Mouse (Mus musculus) inflammation-experienced regulatory T-cells, adult 6 months (primary cell): ENCODE data around the gene Arhgef10l. TPM values are rescaled to one million over a fixed set of nuclear protein-coding genes. Genes with fewer than 3 reads are reported as not detected.

Experiments used
- ATAC-seq: one replicate; pipeline ENCODE4 v1.8.0; 2017
- polyA plus RNA-seq, 3 experiments: library from polyadenylated mRNA; unstranded; fragments of 100-300 nt; shearing (Covaris generic); gene quantifications; one replicate each; pipeline ENCODE4 v1.2.1; 2017

Arhgef10l gene
- polyA plus RNA-seq, 3 experiments from 2014 or later, result 0.12 TPM; not detected in 2

DNA sequence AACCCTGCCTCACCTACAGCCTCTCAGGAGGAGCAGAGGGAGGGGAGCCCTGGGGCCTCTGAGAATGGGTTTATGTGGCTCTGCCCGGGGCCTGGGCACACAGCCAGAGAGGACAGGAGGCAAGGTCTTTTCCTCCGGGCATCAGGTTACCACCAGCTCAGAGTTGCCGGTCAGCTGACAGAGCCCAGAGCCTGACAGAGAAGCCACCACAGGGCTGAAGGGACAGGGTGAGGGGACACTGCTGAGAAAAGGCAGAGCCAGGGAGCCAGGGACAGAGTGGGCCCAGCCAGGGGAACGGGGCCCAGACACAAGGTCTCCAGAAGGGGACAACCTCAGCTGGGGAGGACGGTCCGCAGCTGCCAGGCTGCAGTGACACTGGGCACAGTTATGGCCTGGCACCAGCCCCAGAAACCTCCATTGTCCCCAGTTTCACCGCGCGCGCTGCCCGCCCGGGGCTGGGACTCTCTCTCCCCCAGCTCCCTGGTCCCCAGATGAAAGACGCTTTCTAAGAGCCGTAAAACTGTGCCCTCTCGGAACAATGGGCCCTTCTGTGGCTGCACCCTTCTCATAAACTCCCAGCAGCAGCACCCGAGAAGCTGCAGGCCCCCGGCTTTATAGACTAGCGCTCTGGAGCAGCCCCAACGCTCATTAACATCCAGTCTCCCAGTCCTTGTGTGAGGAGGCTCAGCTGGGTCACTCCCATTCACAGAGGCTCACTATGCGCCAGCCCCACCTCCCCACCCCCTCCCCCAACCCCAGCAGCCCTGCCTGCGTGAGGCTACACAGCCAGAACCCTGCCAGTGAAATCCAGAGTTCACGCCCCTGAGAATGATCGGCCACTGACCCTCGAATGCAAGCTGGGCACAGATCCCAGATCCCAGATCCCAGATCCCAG lies 7.9 kb downstream of the Arhgef10l start:
- no peak for ATAC-seq

DNA sequence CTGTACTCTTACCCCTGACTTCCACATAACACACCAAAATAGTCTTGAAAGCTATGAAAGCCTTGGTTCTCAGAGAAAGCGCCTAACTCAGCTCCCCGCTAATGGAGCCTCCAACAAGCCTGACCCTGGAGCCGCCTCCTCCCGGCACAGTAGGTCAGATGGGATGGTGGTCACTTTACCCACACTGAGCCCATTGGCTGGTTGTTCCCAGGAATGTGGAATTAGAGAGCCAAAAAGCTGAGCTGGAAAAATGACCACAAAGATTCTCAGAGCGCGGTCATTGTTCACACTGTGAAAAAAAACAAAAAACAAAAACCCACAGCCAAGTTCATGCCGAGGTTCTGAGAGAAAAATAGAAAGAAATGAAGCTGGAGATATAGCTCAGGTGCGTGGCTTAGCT lies 9.3 kb downstream of the Arhgef10l start:
- ATAC-seq, result no peak

DNA sequence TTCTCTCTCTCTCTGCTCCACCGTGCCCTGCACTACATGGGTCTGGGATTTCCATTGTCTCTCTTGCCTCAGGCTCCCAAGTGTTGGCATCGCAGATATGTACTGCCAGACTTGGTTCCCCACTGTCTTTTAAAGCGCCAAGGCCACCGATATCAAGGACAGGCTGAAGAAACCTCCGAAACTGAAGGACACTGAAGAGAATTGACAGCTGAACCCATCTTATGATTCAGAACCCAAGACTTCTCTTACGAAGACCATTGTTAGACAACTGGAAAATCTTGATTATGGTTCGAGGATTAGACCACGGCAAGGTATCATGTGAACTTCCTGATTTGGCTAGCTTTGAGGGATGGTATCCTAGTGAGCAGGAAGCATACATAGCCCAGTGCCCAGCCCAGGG lies 11.0 kb downstream of the Arhgef10l start:
- ATAC-seq, result no peak

DNA sequence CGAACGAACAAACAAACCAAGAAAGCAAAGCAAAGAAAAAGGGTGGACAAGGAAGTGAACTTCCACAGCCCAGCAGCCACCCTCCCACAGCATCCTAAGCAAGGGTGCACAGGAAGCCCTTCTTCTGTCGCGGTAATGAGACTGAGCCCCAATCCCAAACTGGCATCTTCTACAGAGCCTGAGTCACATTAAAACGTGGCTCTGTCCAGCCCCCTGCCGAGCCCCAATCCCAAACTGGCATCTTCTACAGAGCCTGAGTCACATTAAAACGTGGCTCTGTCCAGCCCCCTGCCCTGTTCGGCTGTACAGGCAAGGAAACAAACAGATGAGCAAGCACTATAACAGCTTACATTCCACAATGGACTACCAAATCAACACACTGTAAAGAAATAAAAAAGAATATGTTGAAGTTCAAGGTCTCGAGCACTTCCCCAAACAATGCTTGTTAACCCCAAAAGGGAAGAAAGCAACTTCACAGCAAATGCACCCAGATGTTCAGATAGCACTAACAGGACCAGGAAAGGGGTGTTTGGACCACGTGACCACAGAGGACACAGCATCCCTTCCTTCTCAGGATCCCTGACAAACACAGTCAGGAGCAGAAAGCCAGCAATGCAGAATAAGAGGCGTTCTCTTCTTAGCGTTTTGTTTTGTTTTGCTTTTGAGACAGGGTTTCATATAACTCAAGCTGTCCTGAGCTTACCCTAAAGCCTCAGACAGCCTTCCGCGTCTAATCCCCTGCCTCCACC lies 11.8 kb downstream of the Arhgef10l start:
- no peak for ATAC-seq

DNA sequence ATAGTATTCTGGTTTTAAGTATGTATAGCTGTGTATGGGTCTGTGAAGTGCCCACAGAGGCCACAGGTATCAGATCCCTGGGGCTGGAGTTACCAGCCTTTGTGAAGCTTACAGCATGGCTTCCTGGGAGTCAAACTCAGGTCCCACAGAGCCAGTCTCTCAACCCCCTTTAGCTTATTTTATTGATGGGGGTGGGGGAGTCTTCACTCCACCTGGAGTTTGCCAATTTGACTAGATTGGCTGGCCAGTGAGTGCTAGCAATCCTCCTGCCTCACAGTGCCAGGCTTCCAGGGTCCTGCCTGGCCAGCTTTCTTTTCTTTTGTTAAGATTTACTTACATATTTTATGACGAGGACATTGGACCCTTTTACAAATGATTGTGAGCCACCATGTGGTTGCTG lies 16.1 kb downstream of the Arhgef10l start:
- no peak for ATAC-seq

DNA sequence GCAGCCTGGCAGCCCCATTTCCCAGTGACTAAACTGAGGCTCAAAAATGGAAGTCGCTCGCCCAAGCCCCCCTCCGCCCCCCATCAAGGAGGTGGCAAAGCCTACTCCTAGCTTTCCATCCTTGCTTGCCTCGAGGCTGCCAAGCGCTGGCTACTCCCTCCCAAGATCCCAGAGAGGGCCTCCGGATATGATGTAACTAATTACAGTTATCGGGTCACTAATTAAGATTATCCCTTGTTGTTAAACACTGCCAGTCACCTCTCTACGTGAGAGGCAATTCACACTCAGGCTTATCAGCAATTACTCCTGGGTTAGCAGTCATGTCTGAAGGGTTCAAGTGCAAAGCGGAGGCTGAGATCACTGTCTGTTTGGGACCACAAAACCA lies 16.6 kb downstream of the Arhgef10l start:
- no peak for ATAC-seq

DNA sequence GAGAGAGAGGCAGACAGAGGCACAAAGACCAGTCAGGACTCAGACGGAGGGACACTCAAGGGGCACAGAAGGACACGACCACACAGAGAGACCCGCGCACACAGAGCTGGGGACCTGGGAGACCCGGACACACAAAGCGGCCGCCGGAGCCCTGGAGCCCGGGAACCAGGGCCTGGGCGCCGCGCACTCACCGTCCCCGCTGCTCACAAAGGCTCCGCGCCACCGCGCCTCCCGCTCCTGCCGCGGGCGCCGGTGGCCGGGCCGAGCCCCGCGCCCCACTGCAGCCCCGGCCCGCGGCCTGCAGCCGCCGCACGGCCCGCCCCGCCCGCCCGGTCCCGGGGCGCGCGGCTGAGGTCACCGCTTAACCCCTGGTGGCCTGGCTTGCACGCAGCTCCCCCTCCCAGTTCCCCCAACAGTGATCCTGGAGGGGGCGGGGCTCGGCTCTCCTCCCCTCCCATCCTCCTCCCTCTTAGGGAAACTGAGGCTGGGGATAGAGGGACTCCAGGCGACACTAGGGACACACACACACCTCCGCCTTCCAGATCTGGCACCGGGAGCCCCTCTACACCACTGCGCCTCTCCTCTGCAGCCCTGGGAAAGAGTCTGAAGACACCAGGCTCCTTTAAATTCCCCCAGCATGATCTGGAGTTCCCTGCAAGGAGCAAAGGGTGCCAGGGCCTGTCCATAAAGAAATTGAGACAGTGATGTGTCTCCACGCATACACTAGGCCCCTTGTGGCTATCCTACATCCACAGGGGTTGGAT lies 17.2 kb downstream of the Arhgef10l start:
- no peak for ATAC-seq

DNA sequence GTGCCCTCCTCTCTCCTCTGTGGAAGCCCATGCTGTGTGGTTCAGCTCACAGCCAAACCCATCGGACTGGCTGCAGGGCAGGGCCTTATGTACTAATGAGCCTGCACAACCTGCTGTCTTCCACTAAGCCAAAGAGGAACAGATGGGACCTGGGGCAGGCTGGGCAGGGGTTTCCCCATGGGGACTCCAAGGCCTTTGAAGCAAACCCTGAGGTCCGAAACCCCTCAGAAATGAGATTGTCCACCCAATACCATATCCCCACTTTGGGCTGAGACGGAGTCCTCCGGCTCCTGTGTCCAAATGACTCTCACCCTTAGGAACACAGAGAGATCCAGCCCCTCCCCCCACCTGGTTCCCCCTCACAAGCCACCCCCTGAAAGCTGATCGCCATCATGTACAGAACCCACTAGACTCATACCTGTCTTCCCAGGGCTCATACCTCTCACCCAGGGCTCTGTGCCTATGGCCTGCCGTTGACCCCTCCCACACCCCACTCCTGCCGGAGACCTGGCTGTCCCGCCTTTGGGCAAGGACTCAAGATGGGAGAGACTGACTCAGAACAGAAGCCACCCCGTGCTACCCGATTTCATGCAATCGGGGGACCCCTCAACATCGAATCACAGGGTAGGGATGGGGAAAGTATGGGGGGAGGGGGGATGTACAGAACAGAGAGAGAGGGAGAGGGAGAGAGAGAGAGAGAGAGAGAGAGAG lies 17.9 kb downstream of the Arhgef10l start:
- no peak for ATAC-seq

DNA sequence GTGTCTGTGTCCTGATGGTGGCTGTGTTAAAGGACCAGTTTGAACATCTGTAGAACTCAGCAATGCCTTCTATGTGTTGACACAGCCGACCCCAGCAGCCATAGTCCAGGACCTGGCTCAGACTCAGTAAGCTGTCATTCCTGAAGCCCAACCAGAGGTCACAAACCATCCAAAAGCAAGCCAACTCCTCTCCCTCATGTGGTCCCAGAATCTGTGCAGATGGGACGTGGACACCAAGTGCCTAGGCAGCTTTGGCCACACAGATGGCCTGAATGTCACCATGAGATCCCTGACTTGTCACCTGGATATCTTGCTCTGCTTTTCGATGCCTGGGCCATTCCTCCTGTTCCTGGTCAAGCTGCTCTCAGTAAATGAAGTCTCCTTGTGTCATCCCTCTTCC lies 20.2 kb downstream of the Arhgef10l start:
- no peak for ATAC-seq

DNA sequence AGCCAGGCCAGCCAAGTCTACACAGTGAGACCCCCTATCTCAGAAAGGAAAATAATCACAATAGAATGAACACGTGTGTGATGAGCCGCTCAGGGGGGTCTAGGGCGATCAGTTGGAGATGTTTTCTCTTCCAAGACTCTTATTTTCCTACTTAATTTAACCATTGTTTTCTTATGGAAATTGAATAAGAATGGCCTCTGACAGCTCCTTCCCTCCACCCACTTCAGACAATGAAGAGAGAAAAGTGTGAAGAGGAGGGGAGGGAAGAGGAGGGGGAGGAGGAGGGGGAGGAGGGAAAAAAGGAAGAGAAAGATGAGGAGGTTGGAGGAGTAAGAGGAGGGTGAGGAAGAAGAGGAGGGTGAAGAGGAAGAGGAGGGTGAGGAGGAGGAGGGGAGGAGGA lies 21.1 kb downstream of the Arhgef10l start:
- no peak for ATAC-seq

DNA sequence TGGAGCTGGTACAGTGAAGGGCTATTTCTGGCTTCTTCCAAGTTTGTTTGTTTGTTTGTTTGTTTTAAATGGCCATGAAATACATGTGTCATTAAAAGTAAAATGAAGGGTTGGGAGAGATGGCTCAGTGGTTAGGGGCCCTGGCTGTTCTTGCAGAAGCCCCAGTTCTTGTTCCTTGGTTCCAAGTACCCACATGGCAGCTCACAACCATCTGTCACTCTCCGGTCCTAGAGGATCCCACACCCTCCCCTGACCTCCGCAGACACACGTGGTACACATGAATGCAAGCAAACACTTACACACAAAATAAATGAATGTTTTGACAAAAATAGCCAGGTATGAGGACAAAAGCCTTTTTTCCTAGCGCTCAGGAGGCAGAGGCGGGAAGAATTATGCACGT lies 21.5 kb downstream of the Arhgef10l start:
- ATAC-seq, result no peak

DNA sequence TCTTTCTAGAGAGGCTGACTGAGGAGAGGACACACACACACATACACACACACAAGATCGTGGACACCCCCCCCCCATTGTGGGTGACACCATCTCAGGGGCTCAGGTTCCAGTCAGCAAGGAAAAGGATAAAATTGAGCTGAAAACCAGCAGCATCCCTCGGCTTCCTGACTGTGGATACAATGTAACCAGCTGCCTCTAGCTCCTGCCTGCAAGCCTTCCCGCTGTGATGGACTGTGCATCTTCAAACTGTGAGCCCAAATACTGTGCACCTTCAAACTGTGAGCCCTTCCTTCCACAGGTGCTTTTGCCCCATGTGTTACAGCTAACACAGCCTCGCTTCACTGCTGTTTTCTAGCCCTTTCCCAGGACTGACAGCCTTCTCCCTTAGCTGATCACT lies 23.4 kb downstream of the Arhgef10l start:
- no peak for ATAC-seq

DNA sequence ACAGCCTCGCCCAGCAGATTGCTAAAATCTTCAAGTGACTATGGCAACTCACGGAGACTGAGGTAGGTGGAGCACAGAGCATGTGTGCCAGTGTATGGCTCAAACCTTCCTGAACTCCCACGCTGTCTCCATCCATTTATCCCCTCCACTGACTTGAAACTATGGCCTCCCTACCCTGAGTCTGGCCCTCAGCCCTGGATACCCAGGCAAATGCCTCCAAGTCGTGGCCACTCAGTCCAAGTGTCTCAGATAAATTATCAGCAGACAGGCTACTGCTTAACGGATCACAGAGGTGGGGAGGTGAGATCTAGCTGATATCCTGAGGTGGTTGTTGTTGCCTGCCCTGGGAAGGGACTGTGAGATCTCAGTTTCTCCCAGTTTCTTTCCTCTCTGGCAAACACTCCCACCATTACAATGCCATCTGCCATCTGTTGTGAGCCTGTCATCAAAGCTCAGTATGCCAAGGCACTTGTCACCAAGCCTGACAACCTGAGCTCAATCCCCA lies 24.3 kb downstream of the Arhgef10l start:
- ATAC-seq, result no peak

DNA sequence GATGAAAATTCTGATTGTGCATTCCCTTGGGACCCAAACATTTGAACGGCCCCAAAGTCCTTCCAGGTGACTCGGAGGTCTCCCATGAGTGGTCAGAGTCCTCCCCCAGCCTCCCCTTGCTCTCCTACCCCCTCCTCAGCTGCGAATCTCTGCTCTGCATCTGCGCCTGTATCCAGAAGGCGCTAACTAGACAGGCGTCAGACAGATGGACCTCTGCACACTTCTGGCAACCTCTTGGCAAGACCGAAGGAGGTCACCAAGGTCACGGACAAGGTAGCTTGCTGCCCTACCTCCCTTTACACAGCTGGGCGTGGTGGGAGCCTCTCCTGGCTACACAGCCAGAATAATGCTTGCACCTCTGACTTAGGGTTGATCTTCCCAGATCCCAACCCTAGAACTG lies 25.1 kb downstream of the Arhgef10l start:
- no peak for ATAC-seq

DNA sequence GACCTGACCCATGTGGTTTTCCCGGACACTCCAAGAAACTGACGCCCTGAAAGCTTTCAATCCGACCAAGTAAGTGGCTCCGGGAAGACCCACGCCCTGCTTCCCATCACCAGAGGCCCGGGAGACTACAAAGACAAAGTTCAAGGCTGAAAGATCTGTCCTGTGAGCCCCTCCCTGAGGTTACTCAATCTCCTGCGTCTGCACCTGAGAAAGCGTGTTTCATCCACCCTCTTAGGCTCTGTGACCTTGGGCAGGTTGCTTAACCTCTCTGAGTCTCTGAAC lies 25.6 kb downstream of the Arhgef10l start:
- no peak for ATAC-seq

DNA sequence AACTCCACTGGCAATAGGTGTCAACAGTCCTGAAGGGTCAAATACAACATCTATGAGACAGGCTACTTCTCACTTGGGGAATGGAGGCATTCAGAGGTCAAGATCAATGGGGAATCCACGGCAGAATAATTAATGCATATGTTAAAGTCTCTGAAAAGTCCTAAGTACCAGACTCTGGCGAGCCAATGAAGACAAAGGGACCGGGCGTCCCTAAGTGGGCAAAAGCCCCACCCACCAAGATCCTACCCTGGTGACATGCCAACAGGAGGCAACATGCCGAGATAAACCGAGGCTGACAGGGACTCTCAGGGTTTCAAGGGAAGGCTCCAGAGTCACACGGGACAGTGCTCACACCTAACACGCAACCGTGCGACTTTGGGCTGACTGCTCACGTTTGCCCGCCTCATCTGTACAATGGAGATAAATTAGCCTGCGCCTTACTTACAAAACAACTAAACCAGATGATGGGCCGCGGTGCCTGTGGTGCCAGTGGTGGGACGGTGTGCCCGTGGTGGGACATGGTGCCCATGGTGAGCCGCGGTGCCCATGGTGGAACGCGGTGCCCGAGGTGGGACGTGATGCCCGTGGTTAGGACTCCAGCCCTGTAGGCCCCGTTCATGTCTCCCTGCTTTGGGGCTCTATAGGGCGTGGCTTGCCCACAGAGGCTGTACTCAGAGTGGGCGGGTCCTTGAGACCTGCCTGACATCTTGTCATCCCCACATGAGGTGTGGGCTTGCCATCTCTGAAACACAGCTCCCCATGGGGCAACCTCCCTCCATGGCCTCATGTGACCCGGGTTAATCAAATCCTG lies 26.2 kb downstream of the Arhgef10l start:
- no peak for ATAC-seq

DNA sequence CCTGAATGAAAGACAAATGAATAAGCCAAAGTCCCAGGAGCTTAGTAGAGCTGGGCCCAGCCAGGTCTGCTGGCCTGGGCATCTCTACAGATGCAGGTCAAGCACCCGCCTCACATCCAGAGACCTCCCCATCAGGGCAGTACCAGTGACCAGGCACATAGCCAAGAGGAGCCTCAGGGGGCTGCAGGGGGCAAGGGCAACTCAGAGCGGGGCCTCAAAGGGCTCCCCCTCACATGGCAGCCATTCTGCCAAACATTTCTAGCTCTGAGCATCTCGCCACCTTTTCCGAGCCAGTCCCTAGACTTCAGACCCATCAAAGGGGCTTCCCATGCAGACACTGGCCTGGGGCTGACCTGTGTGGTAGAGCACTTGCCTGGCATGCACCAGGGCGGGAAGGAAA lies 27.2 kb downstream of the Arhgef10l start:
- no peak for ATAC-seq

DNA sequence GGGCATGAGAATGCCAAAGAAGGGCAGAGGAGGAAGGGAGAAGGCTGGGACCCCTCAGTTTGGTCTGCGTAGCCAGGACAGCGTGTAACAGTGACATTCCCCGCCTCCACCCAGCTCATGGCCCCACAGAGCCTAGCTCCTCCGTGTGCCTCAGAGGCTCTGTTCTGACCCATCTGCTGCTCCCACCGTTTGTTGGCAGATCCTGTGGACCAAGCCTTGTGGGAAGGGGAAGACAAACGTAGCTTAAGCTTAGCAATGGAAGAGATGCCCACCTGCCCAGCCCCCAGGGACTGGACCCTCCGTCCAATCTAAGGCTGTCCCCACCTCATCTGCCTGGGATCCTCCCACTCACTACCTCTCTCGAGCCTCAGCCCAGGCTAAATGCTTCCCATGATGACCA lies 28.5 kb downstream of the Arhgef10l start:
- ATAC-seq, result no peak

DNA sequence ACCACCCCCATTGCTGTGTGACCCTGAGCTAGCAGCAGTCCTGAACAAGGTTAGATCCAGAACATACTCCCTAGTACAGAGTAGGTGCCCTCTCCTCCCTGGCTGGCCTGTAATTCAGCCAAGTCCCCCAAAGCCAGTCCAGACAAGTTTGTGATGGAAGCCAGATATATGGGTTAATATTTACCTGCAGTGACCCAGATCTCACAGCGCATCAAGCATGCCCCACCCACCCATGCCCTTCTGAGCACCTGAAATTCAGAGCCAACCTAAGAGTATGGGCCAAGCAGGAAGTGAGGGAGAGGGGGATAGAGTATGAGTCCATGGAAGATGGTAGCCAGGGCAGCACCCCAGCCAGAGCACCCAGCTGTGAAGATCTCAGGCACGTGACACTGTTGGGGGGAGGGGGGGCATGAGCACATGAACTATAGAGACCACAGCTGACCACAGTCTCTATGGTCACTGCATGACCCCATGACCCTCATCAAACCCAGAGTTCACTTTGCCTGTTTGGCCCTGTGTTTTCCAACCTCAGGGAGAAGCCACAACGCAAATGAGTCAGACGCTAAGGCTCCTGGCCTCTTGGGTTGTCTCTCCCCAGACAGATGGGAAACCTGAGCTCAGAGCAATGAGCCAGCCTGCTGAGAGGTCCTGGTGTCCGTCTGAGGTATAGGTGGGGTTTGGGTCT lies 29.4 kb downstream of the Arhgef10l start:
- no peak for ATAC-seq

DNA sequence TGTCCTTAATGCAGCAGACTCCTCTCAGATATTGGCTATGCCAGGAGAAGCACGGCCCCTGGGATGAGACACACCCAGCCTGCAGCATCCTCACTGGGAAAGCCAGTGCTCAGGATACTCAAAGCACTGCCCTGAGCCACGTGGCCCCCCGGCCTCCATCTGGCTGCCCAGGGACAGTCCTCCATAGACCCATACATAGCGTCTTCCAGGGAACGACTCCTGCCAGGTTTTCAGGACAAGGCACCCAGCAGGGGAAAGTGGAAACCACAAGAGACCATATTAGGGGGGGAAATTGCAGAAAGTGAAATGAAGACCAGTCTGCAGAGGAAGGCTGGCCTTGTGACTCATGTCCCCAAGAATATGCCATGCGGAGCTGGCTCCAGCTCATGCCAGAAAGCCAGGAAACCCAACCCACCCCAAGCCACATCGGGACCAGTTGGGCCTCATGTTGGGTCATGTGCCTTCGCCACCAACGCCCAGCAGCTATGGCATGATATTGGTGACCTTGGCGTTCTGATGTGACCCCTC lies 30.9 kb downstream of the Arhgef10l start:
- ATAC-seq, result no peak

DNA sequence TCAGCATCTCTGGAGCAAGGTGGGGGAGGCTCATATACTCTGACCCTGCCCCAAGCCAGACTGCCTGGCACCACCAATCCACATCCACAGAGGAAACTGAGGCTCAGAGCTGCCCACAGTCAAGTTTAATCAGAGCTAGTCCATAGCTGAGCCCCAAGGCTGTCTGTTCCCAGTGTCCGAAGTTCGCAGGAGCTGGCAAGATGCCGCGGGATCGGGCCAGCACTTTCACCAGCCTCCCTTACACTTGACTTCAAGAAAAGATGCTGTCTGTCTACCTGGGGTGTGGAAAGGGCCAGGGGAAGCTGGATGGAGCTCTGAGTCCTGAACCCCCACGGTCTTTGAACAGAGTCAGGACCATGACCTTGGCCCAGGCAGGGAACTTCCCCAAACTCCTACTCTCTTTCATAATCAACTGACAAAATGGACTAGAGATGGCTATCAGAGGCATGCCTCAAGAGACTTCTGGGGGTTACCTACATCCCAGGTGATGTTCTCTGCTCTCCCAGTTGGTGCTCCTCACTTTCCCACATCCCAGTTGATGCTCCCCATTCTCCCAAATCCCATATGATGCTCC lies 34.4 kb downstream of the Arhgef10l start:
- no peak for ATAC-seq
